Mouse (Mus musculus) frontal cortex, postnatal 36 days (tissue): Measurements from ENCODE around the gene Spa17.

ENCODE experiments used
- DNase-seq, 2 experiments: peaks; one replicate each; pipeline ENCODE4 v3.0.0; 2022; ENCODE audit warnings: low spot score in 2 of 2

Gene Spa17

GRCm38 (mm10) chr9:37613182-37613910 is at the start of gene Spa17:
Spa17 (minus strand) TSS chr9:37613722.
- peak; percentile 77 to 86 for DNase-seq

GRCm38 (mm10) chr9:37663210-37663609 is 49.7 kb upstream of the Spa17 start:
- no peak for DNase-seq

GRCm38 (mm10) chr9:37659413-37659812 is 45.9 kb upstream of the Spa17 start:
- no peak for DNase-seq

- peak; percentile 82 to 84 for DNase-seq
Measured at GRCm38 (mm10) chr9:37656931-37657481, 43.5 kb upstream of the Spa17 start, which contains the start of gene Tbrg1. Tbrg1 (minus strand) TSS chr9:37657312.

DNA sequence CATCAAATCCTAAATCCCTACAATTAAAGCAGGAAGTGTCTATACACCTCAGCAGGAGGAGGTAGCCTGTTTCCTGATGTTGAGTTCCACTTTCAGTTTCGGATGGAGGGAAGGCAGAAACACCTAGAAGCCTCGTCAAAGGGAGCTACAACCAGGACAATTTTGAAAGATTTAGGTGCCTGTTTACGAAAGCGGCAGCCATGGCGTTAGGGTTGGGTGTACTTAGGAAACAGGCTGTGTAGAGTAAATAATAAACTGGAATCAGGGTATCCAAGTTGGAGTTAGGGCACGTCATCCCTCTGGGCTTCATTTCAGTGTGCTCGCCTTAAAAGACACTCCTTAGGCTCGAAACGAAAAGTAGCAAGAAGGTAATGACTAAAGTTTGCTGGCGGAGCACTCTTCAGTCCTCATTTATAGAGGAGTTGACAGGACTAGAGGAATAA is 42.9 kb upstream of the Spa17 start:
- no peak for DNase-seq

DNA sequence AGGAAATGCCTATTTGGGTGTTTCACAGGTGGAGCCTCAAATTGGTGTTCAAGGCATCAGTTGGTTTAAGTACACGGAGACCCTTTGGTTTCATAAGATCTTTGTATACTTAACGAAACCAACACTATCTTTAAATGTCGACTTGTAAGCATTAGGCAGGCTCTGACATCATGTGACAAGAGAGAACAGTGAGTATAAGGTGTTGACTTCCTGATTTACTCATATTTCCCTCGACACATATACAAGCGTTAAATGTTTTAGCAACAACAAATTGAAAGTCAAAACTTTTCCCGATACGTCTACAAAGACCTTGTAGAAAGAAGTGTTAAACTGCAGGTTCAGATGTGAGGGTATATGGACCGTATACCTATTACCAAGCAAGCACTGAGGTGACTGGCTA is 42.4 kb upstream of the Spa17 start:
- no peak for DNase-seq

- DNase-seq = no peak
Measured at GRCm38 (mm10) chr9:37653836-37654235, 40.3 kb upstream of the Spa17 start.

DNA sequence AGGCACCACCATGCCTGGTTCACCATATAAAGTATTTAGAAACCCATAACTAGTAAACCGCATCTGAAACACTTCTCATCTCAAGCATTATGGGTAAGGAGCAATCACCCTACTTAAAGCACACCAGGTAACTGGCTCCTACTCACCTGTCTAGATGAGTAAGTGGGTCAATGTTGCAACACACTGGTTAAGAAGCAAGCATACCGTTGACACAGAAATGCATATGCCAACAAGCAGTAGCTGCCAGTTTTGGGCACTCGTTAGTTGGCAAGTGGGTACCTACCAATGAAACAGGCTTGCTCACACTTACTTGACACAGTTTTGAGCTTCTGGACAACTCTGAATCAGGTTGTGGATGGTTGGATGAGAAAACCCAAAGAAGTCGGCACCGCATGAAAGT is 37.1 kb upstream of the Spa17 start:
- no peak for DNase-seq

GRCm38 (mm10) chr9:37646246-37646645 is 32.7 kb upstream of the Spa17 start:
- DNase-seq = no peak

DNA sequence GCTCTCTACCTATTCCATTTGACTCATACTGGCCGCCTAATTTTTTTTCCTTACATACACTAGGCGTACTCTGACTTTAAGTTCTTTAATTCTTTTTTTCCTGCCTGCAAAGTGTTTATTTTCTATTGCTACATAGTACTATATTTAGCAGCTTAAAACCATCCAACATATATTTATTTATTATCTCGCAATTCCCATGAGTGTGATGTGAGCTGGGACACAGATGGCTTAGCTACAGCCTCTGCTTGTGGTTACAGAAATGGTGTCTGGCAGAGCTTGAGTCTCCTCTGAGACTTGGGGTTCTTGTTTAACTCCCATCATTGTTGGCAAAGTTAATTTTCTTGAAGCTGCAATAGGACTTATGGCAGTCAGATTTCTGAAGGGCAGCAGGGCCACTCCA is 25.2 kb upstream of the Spa17 start:
- no peak for DNase-seq

- DNase-seq = no peak
Measured at GRCm38 (mm10) chr9:37636800-37637542, 23.4 kb upstream of the Spa17 start.

- peak; percentile 45 to 68 for DNase-seq
Measured at GRCm38 (mm10) chr9:37636335-37636734, 22.8 kb upstream of the Spa17 start.

- no peak for DNase-seq
Measured at GRCm38 (mm10) chr9:37634269-37634668, 20.7 kb upstream of the Spa17 start.

DNA sequence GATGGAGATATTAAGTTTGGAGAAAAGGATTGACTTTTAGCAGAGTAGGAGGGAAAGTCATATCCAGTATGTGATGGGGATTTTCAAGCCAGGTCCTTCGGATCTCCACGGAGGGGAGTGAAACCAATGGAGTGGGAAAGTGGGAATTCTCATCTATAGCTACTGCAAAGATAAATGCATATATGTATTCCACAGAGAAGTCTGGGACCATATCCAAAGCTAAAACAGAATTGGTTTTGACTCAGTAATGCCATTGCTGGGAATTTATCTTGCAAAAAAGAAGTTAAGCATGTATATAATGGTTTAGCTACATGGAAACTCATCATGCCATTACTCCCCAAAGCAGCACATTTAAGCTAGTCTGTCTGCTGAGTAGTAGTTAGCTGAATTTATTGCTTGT is 18.8 kb upstream of the Spa17 start:
- no peak for DNase-seq

DNA sequence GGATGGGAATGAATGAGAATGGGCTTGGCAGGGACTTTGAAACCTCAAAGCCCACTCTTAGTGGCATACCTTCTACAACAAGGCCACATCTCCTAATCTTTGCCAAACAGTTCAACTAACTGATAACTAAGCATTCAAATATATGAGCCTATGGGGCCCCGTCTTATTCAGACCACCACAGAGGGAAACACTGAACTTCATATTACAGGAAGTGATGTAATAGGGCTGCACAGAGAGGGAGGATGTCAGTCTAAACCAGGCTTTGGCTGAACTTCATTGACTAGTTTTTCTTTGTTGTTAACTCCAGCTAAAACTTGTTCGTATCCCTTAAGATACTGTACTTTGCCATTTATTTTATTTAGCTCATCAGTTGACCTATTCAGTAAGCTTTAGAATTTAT is 16.4 kb upstream of the Spa17 start:
- no peak for DNase-seq

GRCm38 (mm10) chr9:37628581-37628980 is 15.1 kb upstream of the Spa17 start:
- DNase-seq = no peak

DNA sequence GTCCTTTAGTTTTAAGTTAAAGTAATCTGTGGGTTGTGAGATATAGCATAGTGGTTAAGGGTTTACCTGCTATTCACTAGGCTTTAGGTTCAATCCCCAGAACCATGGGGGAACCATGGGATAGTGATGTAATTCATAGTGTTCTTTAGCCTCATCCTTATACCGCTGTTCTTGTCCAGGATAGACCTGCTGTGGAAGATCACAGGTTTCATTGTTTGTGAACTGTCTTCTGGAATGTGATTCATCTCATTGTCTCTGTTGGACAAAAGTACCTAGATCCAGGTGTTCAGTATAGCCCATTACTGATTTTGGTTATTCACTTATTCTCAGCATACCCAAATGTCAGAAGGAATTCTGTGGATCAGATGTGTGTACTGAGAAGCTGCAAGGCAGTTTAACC is 13.7 kb upstream of the Spa17 start:
- DNase-seq = no peak

- DNase-seq = peak; percentile 38 to 47
Measured at GRCm38 (mm10) chr9:37626103-37626567, 12.6 kb upstream of the Spa17 start.

DNA sequence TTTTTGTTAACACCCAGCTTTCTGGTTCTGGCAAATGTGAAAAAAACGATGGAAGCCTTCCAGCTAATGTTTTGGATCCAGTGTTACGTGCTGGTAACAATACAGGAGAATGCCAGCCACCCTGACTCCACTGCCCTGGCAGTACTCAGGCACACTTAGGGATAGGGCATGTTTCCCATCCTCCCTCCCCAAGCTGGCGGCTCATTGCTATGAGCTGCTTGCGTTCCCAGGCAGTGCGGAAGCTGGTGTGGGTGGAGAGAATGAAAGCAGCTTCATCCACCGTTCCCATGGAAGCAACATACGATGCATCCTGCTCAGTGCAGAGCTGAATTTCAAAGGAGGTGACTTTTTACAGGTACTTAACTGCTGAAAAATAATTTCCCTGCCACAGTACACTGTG is 12.1 kb upstream of the Spa17 start:
- DNase-seq = peak; percentile 77 to 89

- no peak for DNase-seq
Measured at GRCm38 (mm10) chr9:37625129-37625528, 11.6 kb upstream of the Spa17 start.

GRCm38 (mm10) chr9:37624502-37624901 is 11.0 kb upstream of the Spa17 start:
- no peak for DNase-seq

DNA sequence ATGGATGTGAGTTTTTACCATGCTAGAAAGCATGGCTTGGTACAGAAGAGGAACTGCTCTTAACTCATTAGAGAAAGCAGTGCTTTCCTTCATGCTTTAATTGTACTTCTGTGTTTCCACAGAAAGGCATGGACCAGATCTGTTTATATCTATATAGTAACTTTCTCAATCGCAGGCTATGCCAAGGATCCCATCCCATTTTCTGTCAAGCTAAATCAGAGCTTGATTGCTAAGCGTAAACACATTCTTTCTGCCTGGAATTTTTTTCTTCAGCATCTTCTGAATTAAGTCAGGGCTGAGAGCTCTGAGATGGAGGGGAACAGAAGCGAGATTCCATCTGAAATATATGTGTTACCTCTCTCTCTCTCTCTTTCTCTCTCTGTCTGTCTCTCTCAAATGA is 10.5 kb upstream of the Spa17 start:
- no peak for DNase-seq

DNA sequence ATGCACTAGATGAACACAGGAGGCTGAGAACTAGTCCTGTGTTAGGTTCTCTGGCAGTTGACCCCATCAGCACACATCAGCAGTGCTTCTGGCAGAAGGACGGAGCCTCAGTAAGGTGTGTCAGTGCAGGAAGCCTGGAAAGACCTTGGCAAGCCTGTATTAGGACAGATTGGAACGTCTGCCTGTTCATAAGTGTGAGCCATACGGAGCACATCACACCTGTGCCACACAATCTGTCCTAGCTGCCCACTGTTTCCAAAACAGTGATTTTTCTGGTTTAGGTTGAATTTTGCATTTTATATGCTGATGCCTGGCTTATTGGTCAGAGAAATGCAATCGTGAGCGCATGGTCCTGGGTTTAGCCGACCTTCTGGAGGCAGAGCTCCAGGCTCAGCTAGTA is 7.8 kb upstream of the Spa17 start:
- peak; percentile 48 to 67 for DNase-seq
